Mouse (Mus musculus) liver, embryonic 11.5 days (tissue): Measurements from ENCODE around the gene Stat4. TPM values are rescaled to one million over a fixed set of nuclear protein-coding genes. Genes with fewer than 3 reads are reported as not detected.

Source experiments
- ATAC-seq: fragments of 200-750 bp; cut with Nextera tagmentation; replicated peaks from 2 replicates; pipeline ENCODE4 v1.8.0; 2017; ENCODE audit warnings: moderate number of reproducible peaks, mild to moderate bottlenecking, moderate TSS enrichment, moderate library complexity; ENCODE audit not compliant: low FRiP score
- DNase-seq: peaks from one replicate; pipeline ENCODE4 v3.0.0-alpha.2; 2017; ENCODE audit warnings: low spot score
- H3K27ac ChIP-seq: fragments of 300-500 bp; sonication (generic); 2 replicates; pipeline ENCODE4 v1.5.1; 2014; ENCODE audit warnings: mild to moderate bottlenecking, low read depth, low read length, control low read depth
- H3K27me3 ChIP-seq: fragments of 300-500 bp; sonication (generic); replicated peaks from 2 replicates; pipeline ENCODE4 v1.6.1; 2014; ENCODE audit warnings: low read length, mixed read lengths; ENCODE audit not compliant: control insufficient read depth, insufficient read depth
- H3K36me3 ChIP-seq: fragments of 300-500 bp; sonication (generic); 2 replicates; pipeline ENCODE4 v1.6.1; 2014; ENCODE audit warnings: mild to moderate bottlenecking, low read length, moderate library complexity, mixed read lengths; ENCODE audit not compliant: control insufficient read depth, insufficient read depth
- H3K4me1 ChIP-seq: fragments of 300-500 bp; sonication (generic); replicated peaks from 2 replicates; pipeline ENCODE4 v1.6.1; 2014; ENCODE audit warnings: low read length, mixed read lengths; ENCODE audit not compliant: control insufficient read depth, insufficient read depth
- H3K4me2 ChIP-seq: fragments of 300-500 bp; sonication (generic); 2 replicates; pipeline ENCODE4 v1.6.1; 2014; ENCODE audit warnings: mild to moderate bottlenecking, control low read depth, moderate library complexity
- H3K4me3 ChIP-seq: fragments of 300-500 bp; sonication (generic); 2 replicates; pipeline ENCODE4 v1.5.1; 2014; ENCODE audit warnings: low read depth, low read length, control low read depth
- H3K9ac ChIP-seq: fragments of 300-500 bp; sonication (generic); 2 replicates; pipeline ENCODE4 v1.6.1; 2014; ENCODE audit warnings: low read depth, low read length, control low read depth
- H3K9me3 ChIP-seq: fragments of 300-500 bp; sonication (generic); 2 replicates; pipeline ENCODE4 v1.6.1; 2016; ENCODE audit warnings: low read length, inconsistent platforms, mixed read lengths; ENCODE audit not compliant: control insufficient read depth
- WGBS: fragments of 180-500 bp; shearing (Covaris S2); extraction: QIAGEN DNeasy Blood & Tissue Kit; methylation state at CpG from one replicate; pipeline ENCODE4 v1.1.7; 2014; 5-methylcytosine and 5-hydroxymethylcytosine counted together
- polyA plus RNA-seq: library from polyadenylated mRNA; unstranded; fragments of >200 nt; fragmentation: Nextera tagmentation; extraction: Ambion mirVana; gene quantifications from 2 replicates; pipeline ENCODE4 v1.2.1, GENCODE M21; 2014

Gene Stat4
- 2.6 TPM in 2 replicates for polyA plus RNA-seq

GRCm38 (mm10) chr1:51986848-51987247 lies at the start of gene Stat4:
Gene Stat4, plus strand, starts transcription at chr1:51987148.
- no peak within 1 kb of the TSS for H3K27ac ChIP-seq
- no peak within 1 kb of the TSS for H3K9ac ChIP-seq
- H3K27me3 ChIP-seq: no peaks in the 10 kb centered on the region
- ATAC-seq (no peak), DNase-seq (no peak)
- no peak within 1 kb of the TSS for H3K4me3 ChIP-seq
- H3K9me3 ChIP-seq: no peaks in the 10 kb centered on the region
- H3K4me1 ChIP-seq: no peaks in the 10 kb centered on the region
- 78% methylated on average over 5 of the region's 5 CpGs for WGBS
- H3K4me2 ChIP-seq: no peak within 1 kb of the TSS
- no peaks in the 10 kb centered on the region for H3K36me3 ChIP-seq

GRCm38 (mm10) chr1:51938357-51938756 lies 48.6 kb upstream of the Stat4 start:
- peaks cover 14% of the 10 kb centered on the region for H3K4me1 ChIP-seq
- no peak for ATAC-seq
- no peak for DNase-seq

GRCm38 (mm10) chr1:51944755-51945154 lies 42.2 kb upstream of the Stat4 start:
- Histone ChIP-seq H3K27me3 (no peaks in the 10 kb centered on the region), H3K27ac (no peak overlapping the region), H3K4me3 (no peak overlapping the region), H3K36me3 (no peaks in the 10 kb centered on the region), H3K9me3 (no peaks in the 10 kb centered on the region), H3K4me1 (no peaks in the 10 kb centered on the region), H3K9ac (no peak overlapping the region), H3K4me2 (no peak overlapping the region)
- 42% methylated on average over 5 of the region's 5 CpGs for whole genome bisulfite sequencing
- ATAC-seq: no peak
- DNase-seq: no peak

More at GRCm38 (mm10) chr1:51938357-51938756, 48.6 kb upstream of the Stat4 start:
- Histone ChIP-seq H3K4me3 (no peak overlapping the region), H3K4me2 (no peak overlapping the region), H3K27me3 (no peaks in the 10 kb centered on the region), H3K9me3 (no peaks in the 10 kb centered on the region), H3K36me3 (no peaks in the 10 kb centered on the region), H3K27ac (no peak overlapping the region), H3K9ac (no peak overlapping the region)
- 75% methylated on average over 7 of the region's 7 CpGs for WGBS

- 77% methylated on average over 4 of the region's 4 CpGs for WGBS
- Histone ChIP-seq H3K36me3 (no peaks in the 10 kb centered on the region), H3K9ac (no peak overlapping the region), H3K27me3 (no peaks in the 10 kb centered on the region), H3K4me2 (no peak overlapping the region), H3K4me1 (no peaks in the 10 kb centered on the region), H3K27ac (no peak overlapping the region), H3K9me3 (no peaks in the 10 kb centered on the region), H3K4me3 (no peak overlapping the region)
- DNase-seq (no peak), ATAC-seq (no peak)
Observed at GRCm38 (mm10) chr1:51947116-51947515, 39.8 kb upstream of the Stat4 start.

GRCm38 (mm10) chr1:51964647-51965046 lies 22.3 kb upstream of the Stat4 start:
- H3K27me3 ChIP-seq: no peaks in the 10 kb centered on the region
- DNase-seq (no peak), ATAC-seq (no peak)
- H3K36me3 ChIP-seq: no peaks in the 10 kb centered on the region
- H3K9me3 ChIP-seq: no peaks in the 10 kb centered on the region
- no peak overlapping the region for H3K4me2 ChIP-seq
- no peak overlapping the region for H3K27ac ChIP-seq
- H3K4me3 ChIP-seq: no peak overlapping the region
- no peaks in the 10 kb centered on the region for H3K4me1 ChIP-seq
- 87% methylated on average over 2 of the region's 2 CpGs for WGBS
- H3K9ac ChIP-seq: no peak overlapping the region

GRCm38 (mm10) chr1:51968994-51969393 lies 18.0 kb upstream of the Stat4 start:
- Histone ChIP-seq H3K4me2 (no peak overlapping the region), H3K4me1 (no peaks in the 10 kb centered on the region), H3K27me3 (no peaks in the 10 kb centered on the region), H3K36me3 (no peaks in the 10 kb centered on the region), H3K4me3 (no peak overlapping the region), H3K9ac (no peak overlapping the region), H3K27ac (no peak overlapping the region), H3K9me3 (no peaks in the 10 kb centered on the region)
- DNase-seq (no peak), ATAC-seq (no peak)
- WGBS: 37% methylated on average over 1 of the region's 1 CpGs

GRCm38 (mm10) chr1:51970182-51970581 lies 16.8 kb upstream of the Stat4 start:
- H3K4me2 ChIP-seq: no peak overlapping the region
- WGBS: 81% methylated on average over 6 of the region's 6 CpGs
- no peaks in the 10 kb centered on the region for H3K9me3 ChIP-seq
- no peak overlapping the region for H3K27ac ChIP-seq
- no peak for ATAC-seq
- H3K27me3 ChIP-seq: no peaks in the 10 kb centered on the region
- H3K9ac ChIP-seq: no peak overlapping the region
- no peak overlapping the region for H3K4me3 ChIP-seq
- H3K36me3 ChIP-seq: no peaks in the 10 kb centered on the region
- no peak for DNase-seq
- no peaks in the 10 kb centered on the region for H3K4me1 ChIP-seq

- Histone ChIP-seq H3K4me2 (no peak overlapping the region), H3K9me3 (no peaks in the 10 kb centered on the region), H3K27ac (no peak overlapping the region), H3K4me1 (no peaks in the 10 kb centered on the region), H3K36me3 (no peaks in the 10 kb centered on the region), H3K9ac (no peak overlapping the region), H3K27me3 (no peaks in the 10 kb centered on the region), H3K4me3 (no peak overlapping the region)
- DNase-seq (no peak), ATAC-seq (no peak)
- 62% methylated on average over 5 of the region's 5 CpGs for WGBS
Observed at GRCm38 (mm10) chr1:51975589-51975988, 11.4 kb upstream of the Stat4 start.

- Histone ChIP-seq H3K9ac (no peak overlapping the region), H3K4me1 (no peaks in the 10 kb centered on the region), H3K4me2 (no peak overlapping the region), H3K4me3 (no peak overlapping the region), H3K27me3 (no peaks in the 10 kb centered on the region), H3K9me3 (no peaks in the 10 kb centered on the region), H3K27ac (no peak overlapping the region), H3K36me3 (no peaks in the 10 kb centered on the region)
- ATAC-seq: no peak
- no peak for DNase-seq
- 86% methylated on average over 5 of the region's 5 CpGs for WGBS
Observed at GRCm38 (mm10) chr1:51979048-51979447, 7.9 kb upstream of the Stat4 start.
